Mouse (Mus musculus): ENCODE results near the gene Fbxl21.
A peak's percentile ranks its signal among the peaks of the same experiment; 100 is the strongest.

Gene Fbxl21

DNA sequence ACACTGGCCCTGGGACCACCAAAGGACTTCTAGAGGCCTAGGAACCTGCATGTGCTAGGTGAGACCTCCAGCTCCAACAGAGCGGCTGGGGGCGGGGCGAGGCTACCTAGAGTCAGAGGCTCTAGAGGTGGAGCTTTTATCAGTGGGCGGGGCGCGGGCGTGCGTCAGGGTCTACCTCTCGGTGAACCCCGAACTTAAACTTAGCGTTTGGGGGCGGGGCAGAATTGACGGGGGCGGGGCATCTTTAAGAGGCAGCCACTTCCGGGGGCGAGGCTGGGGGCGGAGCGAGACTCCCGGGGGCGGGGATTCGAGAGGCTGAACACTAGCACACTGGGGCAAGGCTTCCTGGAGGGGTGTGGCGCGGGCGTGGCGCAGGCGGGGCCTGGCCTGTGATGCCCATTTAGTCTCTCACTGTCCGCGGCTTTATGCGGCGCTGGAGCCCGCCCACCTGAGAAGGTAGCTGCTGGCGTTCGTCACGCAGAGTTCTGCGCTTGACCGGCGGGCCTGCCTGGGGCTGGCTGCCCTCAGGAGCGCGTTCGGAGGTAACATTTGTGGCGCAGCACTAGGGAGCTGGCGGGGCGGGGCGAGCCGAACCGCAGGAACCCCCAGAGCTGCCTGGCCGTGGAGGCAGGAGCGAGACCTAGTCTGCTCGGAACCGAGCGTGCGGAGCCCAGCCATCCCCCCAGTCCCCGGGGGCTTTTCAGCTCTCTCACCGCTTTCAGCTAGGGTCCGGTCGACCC, at the start of gene Fbxl21:
Gene Fbxl21, plus strand, starts transcription at position 392 of the 740 bp plus-strand sequence.
- DNase-seq = peak; percentile 80

DNA sequence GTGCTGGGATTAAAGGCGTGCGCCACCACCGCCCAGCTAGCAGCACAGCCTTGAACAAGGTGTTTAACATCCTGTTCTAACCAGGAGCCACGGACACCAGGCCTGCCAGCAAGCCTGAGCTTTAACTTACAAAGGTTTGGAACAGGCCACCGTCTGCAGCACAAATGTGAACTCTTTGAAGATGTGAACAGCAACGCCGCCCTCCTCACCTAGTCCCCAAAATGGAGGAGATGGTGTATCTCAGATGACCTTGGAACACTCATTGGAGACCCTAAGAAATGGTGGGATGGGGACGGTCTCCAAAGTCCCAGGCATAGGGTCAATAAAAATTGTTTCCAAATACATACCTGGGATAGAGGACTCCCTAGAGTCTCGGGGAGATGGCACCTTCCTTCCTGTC, 49.6 kb upstream of the Fbxl21 start:
- no peak for DNase-seq

DNA sequence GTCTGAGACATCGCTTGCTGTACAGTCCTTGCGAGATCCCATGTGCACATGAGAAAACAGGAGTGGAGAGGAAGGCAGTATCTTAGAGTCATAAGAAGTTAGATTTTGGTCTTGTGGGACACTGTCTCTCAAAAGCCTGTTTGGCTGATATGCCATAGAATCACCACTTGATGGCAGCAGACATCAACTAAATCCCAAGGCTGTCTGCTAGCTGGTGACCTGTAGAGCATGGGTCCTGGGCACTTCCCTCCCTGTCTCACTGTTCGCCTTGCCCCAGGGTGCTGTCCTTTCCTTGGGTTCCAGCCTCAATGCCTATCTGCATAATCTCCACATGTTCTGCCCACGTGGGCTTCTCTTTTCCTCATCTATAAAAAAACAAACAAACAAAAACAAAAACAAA, 46.9 kb upstream of the Fbxl21 start:
- peak; percentile 30 for DNase-seq

DNA sequence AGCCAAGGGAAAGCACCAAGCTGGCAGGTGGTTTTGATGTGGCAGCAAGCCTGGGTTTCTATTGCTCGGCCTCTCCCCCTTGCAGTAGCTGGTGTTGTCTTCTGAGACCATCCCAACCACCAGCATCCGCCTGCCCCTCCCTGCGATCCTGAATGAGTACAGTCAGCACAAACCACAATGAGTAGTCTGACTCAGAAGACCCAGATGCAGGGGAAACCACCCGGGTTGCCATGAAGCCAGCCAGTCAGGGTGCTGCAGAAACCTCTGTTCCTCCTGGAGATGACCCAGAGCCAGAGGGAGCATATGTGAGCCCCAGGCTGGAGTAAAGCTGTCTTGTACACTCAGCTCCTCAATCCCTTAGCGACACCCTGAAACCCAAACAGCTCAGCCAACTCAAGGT, 45.5 kb upstream of the Fbxl21 start:
- no peak for DNase-seq

DNA sequence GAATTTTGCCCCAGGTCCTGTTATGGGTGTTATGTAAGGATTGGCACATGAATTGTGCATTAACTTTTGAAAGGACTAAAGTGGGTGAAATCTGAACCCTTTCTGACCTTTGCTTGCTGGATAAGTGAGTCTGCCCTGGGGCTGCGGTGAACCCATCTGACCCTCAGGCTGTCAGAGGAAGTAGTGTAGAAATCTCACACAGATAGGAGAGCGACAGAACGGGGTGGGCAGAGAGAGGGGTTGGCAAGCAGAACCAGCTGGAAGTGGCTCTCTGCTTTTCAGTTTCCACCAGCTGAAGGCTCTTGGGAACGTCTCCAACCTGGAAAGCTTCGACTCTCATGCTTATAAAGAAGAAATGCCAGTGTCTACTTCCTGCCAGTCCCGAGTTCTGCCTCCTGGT, 45.0 kb upstream of the Fbxl21 start:
- peak; percentile 60 for DNase-seq

DNA sequence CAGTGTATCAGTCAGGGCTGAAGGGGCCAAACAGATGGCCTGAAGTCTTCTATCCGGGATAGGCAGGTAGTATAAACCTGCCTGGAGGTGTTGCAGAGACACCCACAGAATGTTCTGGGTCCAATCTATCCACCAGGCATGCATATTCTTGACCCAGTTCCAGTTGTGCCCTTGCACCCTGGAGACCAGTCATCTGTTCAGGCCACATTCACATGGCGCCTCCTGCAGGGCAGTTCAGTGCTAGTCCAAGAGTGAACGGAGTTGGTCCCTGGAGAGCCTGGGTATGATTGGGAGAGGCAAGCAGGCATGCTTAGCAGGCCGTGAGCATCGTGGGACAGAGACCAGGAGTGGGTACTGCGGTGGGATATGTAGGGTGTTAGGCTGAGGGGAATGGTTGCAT, 44.2 kb upstream of the Fbxl21 start:
- DNase-seq = no peak

DNA sequence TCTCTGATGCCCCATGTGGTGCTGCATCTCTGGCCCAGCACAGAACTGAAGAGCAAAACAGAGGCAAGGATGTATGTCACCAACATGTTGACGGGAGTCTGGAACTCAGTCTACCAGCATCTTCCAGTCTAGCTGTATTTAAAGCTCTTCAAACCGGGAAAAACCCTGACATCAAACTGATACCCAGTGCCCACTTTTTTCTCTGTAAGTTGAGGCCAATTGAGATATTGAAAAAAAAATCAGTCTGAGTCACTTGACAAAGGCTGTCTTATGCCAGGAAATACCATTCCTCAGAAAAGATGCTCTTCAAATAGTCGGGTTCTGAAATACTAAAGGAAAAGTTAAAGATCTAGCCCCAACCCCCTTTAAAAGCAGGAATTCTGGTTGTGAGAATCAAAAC, 40.1 kb upstream of the Fbxl21 start, which contains the start of gene Il9:
Gene Il9, minus strand, starts transcription at position 101 of the 400 bp plus-strand sequence.
- no peak for DNase-seq

DNA sequence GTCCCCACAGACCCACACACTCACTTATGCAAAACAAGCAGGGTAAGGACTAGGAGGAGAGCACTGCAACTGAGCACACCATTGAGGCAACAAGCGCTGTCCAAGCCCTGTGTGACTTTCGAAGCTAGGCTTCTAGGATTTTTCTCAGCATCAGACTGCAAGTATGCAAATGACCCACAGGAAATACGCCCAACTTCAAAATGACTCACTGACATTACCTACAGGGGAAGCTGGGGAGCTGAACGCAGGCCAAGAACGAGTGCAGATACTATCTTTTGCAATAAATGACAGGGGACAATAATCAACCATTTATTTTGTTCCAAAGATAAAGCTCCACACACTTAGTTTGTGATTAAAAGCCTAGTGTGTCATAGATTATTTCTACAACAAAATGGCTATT, 34.3 kb upstream of the Fbxl21 start:
- no peak for DNase-seq

DNA sequence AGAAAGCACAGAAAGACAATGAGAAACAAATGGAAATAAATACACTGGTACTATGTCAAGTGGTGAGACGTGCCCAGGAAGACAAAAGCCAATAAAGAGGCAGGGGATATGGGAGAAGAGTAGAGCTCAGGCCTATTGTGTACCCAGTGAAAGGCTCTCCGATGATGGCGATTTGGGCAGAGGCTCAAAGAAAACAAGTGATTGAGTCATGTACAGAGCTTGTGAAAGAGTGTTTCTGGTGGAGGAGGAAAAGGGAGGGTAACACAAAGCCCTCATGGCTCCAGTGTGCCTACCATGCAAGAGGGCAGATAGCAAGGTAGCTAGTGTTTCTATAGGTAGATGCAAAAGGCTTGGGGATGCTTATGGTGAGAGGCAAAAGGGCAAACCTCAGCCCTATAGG, 27.8 kb upstream of the Fbxl21 start:
- no peak for DNase-seq

DNA sequence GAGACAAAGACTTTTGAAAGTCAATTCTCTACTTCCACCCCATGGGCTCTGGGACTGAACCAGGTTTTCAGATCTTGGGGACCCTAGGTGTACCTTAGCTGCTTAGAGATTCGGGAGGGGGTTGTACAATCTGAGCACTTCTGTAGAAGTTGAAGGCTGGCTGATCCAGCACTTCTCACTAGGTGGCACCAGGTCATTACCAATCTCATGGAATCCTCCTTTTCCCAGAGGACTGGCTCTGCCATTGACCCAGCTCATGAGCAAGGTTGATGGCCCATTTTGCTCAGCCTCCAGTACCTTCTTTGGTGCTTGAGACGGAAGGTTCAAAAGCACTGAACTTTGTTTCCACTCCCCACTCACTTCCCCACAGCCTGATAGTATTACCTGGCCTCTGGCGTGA, 22.1 kb upstream of the Fbxl21 start:
- no peak for DNase-seq

DNA sequence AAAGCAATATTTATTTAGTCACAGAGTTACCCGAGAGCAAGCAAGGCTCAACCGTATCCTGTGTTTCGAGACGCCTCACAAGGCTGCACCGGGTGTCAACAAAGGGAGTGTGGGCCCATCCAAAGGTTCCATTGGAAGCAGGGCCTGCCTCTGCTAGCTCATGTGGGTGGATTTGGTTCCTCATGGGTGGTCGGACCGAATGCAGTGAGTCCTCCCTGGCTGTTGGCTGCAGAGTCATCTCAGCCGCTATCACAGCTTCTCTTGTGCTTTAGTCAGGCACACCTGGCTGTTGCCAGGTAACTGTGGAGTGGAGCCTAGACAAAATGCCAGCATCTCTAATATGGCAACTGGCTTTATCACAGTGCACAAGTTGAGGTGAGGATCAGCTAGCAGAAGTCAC, 21.6 kb upstream of the Fbxl21 start:
- DNase-seq = no peak

DNA sequence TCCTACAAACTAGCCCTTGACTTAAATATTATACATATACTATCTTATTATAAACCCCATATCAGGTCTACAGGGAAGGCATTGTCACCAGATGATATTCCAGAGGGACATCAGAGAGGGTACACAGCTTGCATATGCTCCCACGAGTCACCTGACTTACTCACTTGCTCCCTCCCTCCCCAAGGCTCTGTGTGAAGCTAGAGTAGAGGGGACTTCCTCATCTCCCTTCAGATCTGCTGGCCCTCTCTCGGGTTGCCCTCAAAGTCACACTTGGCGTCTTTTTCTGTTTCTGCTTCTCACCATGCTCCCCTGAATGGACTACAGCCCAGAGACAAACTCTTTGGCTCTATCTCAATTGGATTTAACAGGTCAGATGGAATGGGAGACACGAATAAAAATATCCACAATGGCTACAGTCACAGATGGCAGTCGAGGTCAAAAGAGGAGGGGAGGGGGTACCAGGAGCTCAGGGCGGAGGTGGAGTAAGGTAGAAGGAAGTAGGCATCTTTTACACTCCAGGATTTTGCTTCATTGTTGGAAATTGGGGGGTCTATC, 20.3 kb upstream of the Fbxl21 start:
- no peak for DNase-seq

DNA sequence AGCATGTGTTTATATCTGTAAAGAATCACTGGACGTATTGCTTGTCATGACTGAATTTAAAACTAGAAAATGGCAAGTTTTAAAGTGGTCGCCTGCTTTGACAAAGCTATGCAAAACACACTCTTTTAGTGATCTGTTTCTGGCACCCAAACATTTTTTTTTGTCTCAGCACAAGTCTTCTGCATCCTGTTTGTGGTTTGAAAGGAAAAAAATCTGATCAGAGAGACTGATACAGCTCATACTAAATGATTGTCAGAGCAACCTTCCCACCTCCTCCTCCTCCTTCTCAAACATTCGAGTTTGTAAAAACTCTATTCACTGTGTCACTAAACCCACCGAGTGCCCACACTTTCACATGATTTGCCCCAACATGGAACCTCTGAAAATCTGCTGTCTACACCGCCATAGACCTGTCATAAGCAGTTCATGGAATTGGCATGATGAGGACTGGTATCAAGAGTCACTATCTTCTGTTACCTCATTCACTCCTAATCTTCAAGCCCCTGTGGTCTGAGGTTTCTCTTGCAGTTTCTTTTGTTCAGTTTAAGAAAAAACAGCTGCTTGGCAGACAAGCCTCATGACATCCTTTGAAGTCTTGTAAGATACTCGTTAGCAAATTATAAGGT, 15.3 kb upstream of the Fbxl21 start:
- no peak for DNase-seq

DNA sequence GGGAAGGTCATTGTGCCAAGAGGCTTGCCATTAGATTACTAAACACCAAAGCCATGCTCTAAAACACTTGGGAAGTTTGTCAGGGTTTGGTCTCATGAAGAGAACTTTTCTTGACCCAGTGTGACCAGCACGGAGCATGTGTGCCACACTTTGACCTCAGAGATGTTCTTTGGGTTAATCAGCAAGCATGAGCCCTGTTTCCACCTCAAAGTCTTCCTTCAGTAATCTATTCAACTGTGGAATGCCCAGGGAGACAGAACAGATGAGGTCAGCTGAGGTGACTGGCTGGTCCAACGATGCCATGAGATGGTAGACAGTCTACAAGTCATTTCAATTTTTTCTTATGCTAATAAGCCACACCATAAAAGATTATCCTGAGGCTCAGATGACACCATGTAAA, 12.5 kb upstream of the Fbxl21 start:
- no peak for DNase-seq

DNA sequence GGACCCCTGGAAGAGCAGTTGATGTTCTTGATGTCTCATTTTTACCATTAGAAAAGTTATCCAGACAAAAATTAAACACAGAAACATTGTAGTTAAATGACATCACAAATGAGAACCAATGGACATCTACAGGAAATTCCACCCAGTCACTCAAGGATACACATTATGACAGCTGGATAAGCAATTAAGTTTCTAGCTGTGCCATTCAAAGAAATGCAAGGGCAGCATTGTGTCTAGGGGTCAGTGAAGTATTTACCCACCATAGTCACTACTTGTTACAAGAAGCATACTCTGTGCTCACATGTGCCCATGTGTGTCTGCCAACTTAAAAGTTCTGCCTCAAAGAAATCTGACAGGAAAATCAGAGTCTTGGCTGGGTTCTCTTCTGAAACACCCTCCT, 8.7 kb upstream of the Fbxl21 start:
- no peak for DNase-seq

DNA sequence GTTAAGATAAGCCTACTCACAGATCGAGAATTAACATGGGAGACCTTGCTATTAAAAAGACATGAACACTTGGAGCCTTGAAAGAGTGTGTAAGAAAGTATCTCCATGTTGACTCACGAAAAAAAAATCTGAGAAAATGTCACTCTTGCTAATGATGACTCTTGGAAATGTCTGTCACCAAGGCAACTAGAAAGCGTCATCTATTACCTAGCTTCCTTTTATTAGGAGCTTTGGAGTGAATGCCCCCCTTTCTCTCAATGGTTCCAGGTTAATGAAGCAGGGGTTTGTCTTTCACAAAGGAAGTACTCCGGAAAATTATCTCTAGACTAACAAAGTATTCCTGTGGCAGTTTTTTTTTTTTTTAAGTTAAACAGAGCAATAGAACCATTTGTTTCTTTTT, 6.0 kb upstream of the Fbxl21 start:
- no peak for DNase-seq

DNA sequence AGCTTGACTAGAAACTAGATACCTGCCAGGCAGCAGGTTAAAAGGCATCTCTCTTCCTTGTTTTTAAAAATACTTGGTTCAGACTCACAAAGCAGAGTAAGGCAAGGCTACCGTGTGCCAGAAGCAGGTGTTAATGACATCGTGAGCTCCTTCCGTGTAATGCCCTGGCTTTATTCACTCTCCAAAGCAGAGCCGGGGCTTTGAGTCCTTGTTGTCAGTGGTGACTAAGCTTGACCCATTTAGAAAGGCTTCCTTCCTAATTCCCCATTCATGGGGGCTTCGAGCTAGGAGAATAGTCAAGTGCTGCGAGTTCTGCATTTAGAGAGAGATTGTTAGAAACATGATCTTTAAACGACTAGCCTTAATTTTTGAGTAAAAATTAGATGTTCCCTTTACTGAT, 5.5 kb upstream of the Fbxl21 start:
- no peak for DNase-seq

DNA sequence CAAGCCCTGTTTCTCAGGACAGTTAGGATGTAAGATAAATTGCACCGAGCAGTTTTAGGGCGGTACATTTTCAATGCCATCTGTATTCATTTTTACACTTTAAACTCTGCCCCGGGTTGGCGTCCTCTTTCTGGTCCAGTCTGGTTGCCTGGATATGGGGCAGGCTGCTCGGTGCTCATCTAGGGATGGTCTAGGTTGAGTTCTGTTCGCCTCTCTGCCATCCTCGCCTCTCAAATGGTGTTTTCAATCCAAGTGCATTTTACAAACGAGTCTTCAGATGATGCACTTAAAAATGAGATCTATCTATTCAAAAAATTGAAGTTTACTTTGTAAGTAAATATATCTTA, 522 bp downstream of the Fbxl21 start:
- DNase-seq = no peak

DNA sequence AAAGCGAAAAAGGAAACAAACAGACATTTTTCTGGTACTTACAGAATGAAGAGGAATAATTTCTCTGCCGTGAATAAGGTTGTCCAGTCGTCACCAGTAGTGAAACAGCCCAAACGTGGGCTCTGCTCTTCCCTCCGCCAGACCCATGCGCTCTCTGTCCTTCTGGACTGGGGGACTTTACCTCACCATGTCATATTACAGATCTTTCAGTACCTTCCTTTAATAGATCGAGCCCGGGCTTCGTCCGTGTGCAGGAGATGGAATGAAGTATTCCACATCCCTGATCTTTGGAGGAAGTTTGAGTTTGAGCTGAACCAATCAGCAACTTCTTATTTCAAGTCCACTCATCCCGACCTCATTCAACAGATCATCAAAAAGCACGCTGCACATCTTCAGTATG, 4.6 kb downstream of the Fbxl21 start:
- no peak for DNase-seq

DNA sequence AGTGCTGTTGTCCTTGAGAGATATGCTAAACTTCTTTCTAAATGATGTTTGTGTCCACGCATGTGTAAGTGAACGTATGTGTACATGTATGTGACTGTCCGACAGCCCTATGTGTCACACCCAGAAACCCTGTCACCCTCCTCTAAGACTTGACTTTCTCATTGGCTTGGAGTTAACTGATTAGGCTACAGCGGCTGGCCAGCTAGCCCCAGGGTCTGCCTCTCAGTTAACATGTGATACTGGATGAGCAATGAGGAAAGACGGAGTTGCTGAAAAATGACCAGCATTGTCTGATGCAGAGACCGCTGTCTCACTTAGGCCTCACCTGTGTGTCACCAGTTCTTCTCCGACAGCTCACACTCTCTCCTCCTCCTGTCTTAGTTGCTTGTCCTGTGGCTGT, 5.6 kb downstream of the Fbxl21 start:
- DNase-seq = no peak

DNA sequence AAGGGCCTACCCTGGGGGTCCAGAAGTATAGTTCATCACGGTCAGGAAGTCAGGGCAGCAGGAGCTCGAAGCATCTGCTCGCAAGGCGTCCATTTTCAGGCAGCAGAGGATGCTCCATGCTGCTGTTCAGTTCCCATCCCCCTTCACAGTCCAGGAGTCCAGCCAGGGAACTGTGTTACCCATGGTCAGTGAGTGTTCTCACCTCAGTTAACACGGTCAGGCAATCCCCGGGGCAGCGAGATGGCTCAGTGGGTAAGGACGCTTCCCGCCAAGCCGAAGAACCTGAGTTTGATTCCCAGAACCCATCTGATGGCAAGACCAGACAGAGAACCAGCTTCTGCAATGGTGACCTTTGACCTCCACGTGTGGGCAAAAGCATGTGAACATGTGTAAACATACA, 6.0 kb downstream of the Fbxl21 start:
- DNase-seq = no peak

DNA sequence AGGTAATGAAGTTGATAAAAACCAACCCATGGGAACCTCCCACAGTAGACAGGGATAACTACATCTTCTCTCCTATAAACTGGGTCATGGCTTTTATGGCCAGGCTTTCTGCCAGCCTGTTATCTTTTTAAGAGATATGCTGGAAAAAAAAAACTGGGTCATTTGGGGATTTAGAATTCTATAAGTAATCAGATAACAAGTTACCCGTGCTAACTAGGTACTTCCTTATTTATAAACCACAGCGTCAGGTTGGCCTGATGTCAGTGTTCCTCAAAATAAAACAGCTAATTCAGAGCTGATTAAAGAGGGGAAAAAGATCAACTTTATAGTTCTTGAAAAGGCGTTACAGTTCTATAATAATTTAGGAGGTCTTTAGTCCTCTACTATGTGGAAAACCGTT, 6.8 kb downstream of the Fbxl21 start:
- DNase-seq = no peak

DNA sequence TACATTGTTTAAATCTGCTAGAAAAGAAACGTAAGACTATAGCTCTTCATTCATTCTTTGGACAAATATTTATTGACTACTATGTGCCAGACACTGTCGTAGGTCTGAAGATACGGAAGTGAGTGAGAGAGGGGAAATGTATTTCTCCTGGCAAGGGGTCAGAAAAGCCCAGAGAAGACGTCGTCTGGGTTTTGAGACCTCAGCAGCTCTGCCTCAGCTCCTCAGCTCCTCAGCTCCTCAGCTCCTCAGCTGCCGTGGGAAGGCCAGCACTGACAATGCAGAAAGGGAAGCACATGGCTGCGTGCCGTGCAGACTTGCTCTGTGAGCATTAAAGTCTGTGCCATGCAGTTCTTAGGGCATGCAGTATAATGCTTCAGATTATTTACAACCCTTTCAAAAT, 7.4 kb downstream of the Fbxl21 start:
- DNase-seq = no peak

DNA sequence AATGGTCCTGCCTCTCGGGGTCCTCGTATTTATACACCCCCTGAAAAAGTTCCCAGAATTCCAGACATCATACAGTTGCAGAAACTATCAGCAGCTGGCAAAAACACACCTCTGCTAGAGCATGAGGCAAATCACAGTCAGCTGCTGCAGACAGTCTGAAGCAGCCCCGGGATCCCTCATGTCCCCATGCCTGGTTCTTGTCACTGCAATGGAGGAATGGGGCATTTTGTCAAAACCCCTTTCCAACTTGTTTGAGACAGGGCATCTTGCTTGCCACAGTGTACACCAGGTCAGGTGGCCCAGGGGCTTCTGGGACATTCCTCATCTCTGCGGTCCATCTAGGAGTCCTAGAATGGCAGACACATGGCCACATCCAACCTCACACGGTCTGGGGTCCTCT, 12.7 kb downstream of the Fbxl21 start:
- no peak for DNase-seq

DNA sequence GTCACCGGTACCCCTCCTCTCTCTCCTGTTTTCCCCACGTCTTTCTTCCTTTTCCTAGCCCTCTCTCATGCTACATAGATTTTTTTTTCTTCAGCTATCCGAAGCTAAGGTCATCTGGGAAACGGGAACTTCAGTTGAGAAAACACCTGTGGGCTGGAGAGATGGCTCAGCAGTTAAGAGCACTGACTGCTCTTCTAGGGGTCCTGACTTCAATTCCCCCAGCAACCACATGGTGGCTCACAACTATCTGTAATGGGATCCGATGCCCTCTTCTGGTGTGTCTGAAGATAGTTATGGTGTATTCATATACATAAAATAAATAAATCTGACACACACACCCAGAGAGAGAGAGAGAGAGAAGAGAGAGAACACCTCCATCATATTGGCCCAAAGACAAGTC, 13.3 kb downstream of the Fbxl21 start:
- DNase-seq = no peak
